Mouse (Mus musculus) brown adipose tissue, adult 24 weeks (tissue): ENCODE measurements around the gene Ppp1r26. TPM values are rescaled to one million over a fixed set of nuclear protein-coding genes. Genes with fewer than 3 reads are reported as not detected.

Experiments
- H3K27ac ChIP-seq: fragments of 200-500 bp; replicated peaks from 2 replicates; pipeline ENCODE4 v1.5.1; 2012; ENCODE audit warnings: low read depth, mild to moderate bottlenecking, low read length
- H3K4me1 ChIP-seq: fragments of 200-500 bp; 2 replicates; pipeline ENCODE4 v1.6.1; 2012; ENCODE audit warnings: low read length, mixed read lengths; ENCODE audit not compliant: control insufficient read depth, insufficient read depth, insufficient read length
- H3K4me3 ChIP-seq: fragments of 200-500 bp; 2 replicates; pipeline ENCODE4 v1.5.1; 2012; ENCODE audit warnings: low read depth, mild to moderate bottlenecking, low read length, moderate library complexity; ENCODE audit not compliant: insufficient read depth
- polyA plus RNA-seq: library from polyadenylated mRNA; stranded (reverse); fragments of >200 nt; gene quantifications from 2 replicates; pipeline ENCODE4 v1.2.4, GENCODE M21; 2012; ENCODE audit not compliant: missing spikeins, insufficient read depth, insufficient read length

Gene Ppp1r26
- polyA plus RNA-seq, 1 experiment = not detected

- no peaks in the 10 kb centered on the region for H3K4me1 ChIP-seq
- H3K27ac ChIP-seq = no peak overlapping the region
- H3K4me3 ChIP-seq = no peak overlapping the region
Observed at GRCm38 (mm10) chr2:28423167-28423566, 23.4 kb upstream of the Ppp1r26 start.

- H3K4me1 ChIP-seq = no peaks in the 10 kb centered on the region
- H3K4me3 ChIP-seq = no peak overlapping the region
- H3K27ac ChIP-seq = no peak overlapping the region
Observed at GRCm38 (mm10) chr2:28427226-28427625, 19.4 kb upstream of the Ppp1r26 start.

GRCm38 (mm10) chr2:28430846-28431245 is 15.8 kb upstream of the Ppp1r26 start:
- H3K4me3 ChIP-seq = no peak overlapping the region
- H3K4me1 ChIP-seq = no peaks in the 10 kb centered on the region
- no peak overlapping the region for H3K27ac ChIP-seq

- no peak overlapping the region for H3K27ac ChIP-seq
- H3K4me1 ChIP-seq = no peaks in the 10 kb centered on the region
- H3K4me3 ChIP-seq = no peak overlapping the region
Observed at GRCm38 (mm10) chr2:28432811-28433210, 13.8 kb upstream of the Ppp1r26 start.

GRCm38 (mm10) chr2:28433512-28433911 is 13.1 kb upstream of the Ppp1r26 start:
- Histone ChIP-seq H3K27ac (no peak overlapping the region), H3K4me1 (no peaks in the 10 kb centered on the region), H3K4me3 (no peak overlapping the region)

GRCm38 (mm10) chr2:28435401-28435800 is 11.2 kb upstream of the Ppp1r26 start:
- H3K4me3 ChIP-seq = no peak overlapping the region

GRCm38 (mm10) chr2:28440842-28441241 is 5.8 kb upstream of the Ppp1r26 start:
- Histone ChIP-seq H3K4me1 (no peaks in the 10 kb centered on the region), H3K27ac (no peak overlapping the region)

More at GRCm38 (mm10) chr2:28435401-28435800, 11.2 kb upstream of the Ppp1r26 start:
- Histone ChIP-seq H3K27ac (no peak overlapping the region), H3K4me1 (no peaks in the 10 kb centered on the region)

GRCm38 (mm10) chr2:28445082-28445481 is 1.5 kb upstream of the Ppp1r26 start:
- Histone ChIP-seq H3K4me1 (no peaks in the 10 kb centered on the region), H3K27ac (no peak overlapping the region)

More at GRCm38 (mm10) chr2:28440842-28441241, 5.8 kb upstream of the Ppp1r26 start:
- no peak overlapping the region for H3K4me3 ChIP-seq

GRCm38 (mm10) chr2:28446181-28446514 is 452 bp upstream of the Ppp1r26 start:
- peak overlapping the region; percentile 64 for H3K4me3 ChIP-seq
- no peaks in the 10 kb centered on the region for H3K4me1 ChIP-seq
- H3K27ac ChIP-seq = no peak overlapping the region

More at GRCm38 (mm10) chr2:28445082-28445481, 1.5 kb upstream of the Ppp1r26 start:
- no peak overlapping the region for H3K4me3 ChIP-seq

GRCm38 (mm10) chr2:28447315-28447670 is 693 bp downstream of the Ppp1r26 start:
- Histone ChIP-seq H3K4me1 (no peaks in the 10 kb centered on the region), H3K27ac (no peak overlapping the region), H3K4me3 (peak overlapping the region; percentile 64)

GRCm38 (mm10) chr2:28451663-28452062 is 5.1 kb downstream of the Ppp1r26 start:
- no peak overlapping the region for H3K4me3 ChIP-seq
- H3K27ac ChIP-seq = no peak overlapping the region
- no peaks in the 10 kb centered on the region for H3K4me1 ChIP-seq

- Histone ChIP-seq H3K4me1 (no peaks in the 10 kb centered on the region), H3K27ac (no peak overlapping the region), H3K4me3 (no peak overlapping the region)
Observed at GRCm38 (mm10) chr2:28453539-28453938, 6.9 kb downstream of the Ppp1r26 start.

- H3K27ac ChIP-seq = no peak overlapping the region
- H3K4me1 ChIP-seq = no peaks in the 10 kb centered on the region
- no peak overlapping the region for H3K4me3 ChIP-seq
Observed at GRCm38 (mm10) chr2:28456616-28457015, 10.0 kb downstream of the Ppp1r26 start.

- no peak overlapping the region for H3K4me3 ChIP-seq
Observed at GRCm38 (mm10) chr2:28463919-28464318, 17.3 kb downstream of the Ppp1r26 start.

GRCm38 (mm10) chr2:28464919-28465318 is 18.3 kb downstream of the Ppp1r26 start:
- Histone ChIP-seq H3K4me3 (no peak overlapping the region), H3K4me1 (peaks cover 6% of the 10 kb centered on the region), H3K27ac (no peak overlapping the region)

More at GRCm38 (mm10) chr2:28463919-28464318, 17.3 kb downstream of the Ppp1r26 start:
- Histone ChIP-seq H3K4me1 (peaks cover 6% of the 10 kb centered on the region), H3K27ac (no peak overlapping the region)

GRCm38 (mm10) chr2:28465836-28466518 is 19.4 kb downstream of the Ppp1r26 start, which contains the start of gene 1700007K13Rik:
Gene 1700007K13Rik, minus strand, starts transcription at chr2:28466332.
- Histone ChIP-seq H3K27ac (no peak within 1 kb of the TSS), H3K4me1 (peaks cover 6% of the 10 kb centered on the region), H3K4me3 (no peak within 1 kb of the TSS)
